Mouse (Mus musculus) thymus, adult 2 months (tissue): ENCODE results near the gene Mgat4c.

Experiments
- CTCF ChIP-seq: fragments of 200-500 bp; IDR thresholded peaks from 2 replicates; pipeline ENCODE4 v1.5.1; 2012; ENCODE audit warnings: mild to moderate bottlenecking, control low read depth, low read length, moderate library complexity, borderline replicate concordance; ENCODE audit not compliant: control insufficient read depth, poor library complexity, insufficient read depth; ENCODE audit errors: extremely low read depth
- POLR2A ChIP-seq: fragments of 200-500 bp; IDR thresholded peaks from 2 replicates; pipeline ENCODE4 v1.6.1; 2012; ENCODE audit warnings: mild to moderate bottlenecking, low read length, control low read depth, moderate library complexity; ENCODE audit not compliant: control insufficient read depth, poor library complexity, insufficient read depth; ENCODE audit errors: extremely low read depth

GRCm38 (mm10) chr10:102154865-102155264 is 473.6 kb downstream of the Mgat4c start:
- no peak for TF ChIP-seq CTCF
- TF ChIP-seq POLR2A = no peak
